Mouse (Mus musculus) testis, adult 2 months (tissue): ENCODE measurements around the gene Fxyd6. TPM values are rescaled to one million over a fixed set of nuclear protein-coding genes. Genes with fewer than 3 reads are reported as not detected.
A peak's percentile ranks its signal among the peaks of the same experiment; 100 is the strongest.

Experiments
- H3K27ac ChIP-seq: fragments of 200-500 bp; 2 replicates; pipeline ENCODE4 v1.5.1; 2012; ENCODE audit warnings: low read depth, low read length; ENCODE audit not compliant: control insufficient read depth, insufficient read depth
- H3K27me3 ChIP-seq: fragments of 200-500 bp; 2 replicates; pipeline ENCODE4 v1.6.1; 2012; ENCODE audit warnings: mild to moderate bottlenecking, low read length, moderate library complexity; ENCODE audit not compliant: control insufficient read depth, insufficient read depth
- H3K36me3 ChIP-seq: fragments of 200-500 bp; 2 replicates; pipeline ENCODE4 v1.6.1; 2012; ENCODE audit warnings: mild to moderate bottlenecking, low read length; ENCODE audit not compliant: control insufficient read depth, insufficient read depth
- H3K4me1 ChIP-seq: fragments of 200-500 bp; 2 replicates; pipeline ENCODE4 v1.6.1; 2012; ENCODE audit warnings: low read length; ENCODE audit not compliant: control insufficient read depth, insufficient read depth
- H3K4me3 ChIP-seq: fragments of 200-500 bp; 2 replicates; pipeline ENCODE4 v1.5.1; 2012; ENCODE audit warnings: low read depth, mild to moderate bottlenecking, low read length, moderate library complexity, mixed read lengths; ENCODE audit not compliant: control insufficient read depth
- CTCF ChIP-seq: fragments of 200-500 bp; IDR thresholded peaks from 2 replicates; pipeline ENCODE4 v1.5.1; 2012; ENCODE audit warnings: low read depth, mild to moderate bottlenecking, inconsistent platforms, low read length, moderate library complexity; ENCODE audit not compliant: control insufficient read depth, insufficient read depth, insufficient replicate concordance
- POLR2A ChIP-seq: fragments of 200-500 bp; IDR thresholded peaks from 2 replicates; pipeline ENCODE4 v1.6.1; 2012; ENCODE audit warnings: low read depth, mild to moderate bottlenecking, inconsistent platforms, low read length, moderate library complexity; ENCODE audit not compliant: control insufficient read depth
- polyA plus RNA-seq: library from polyadenylated mRNA; depleted of rRNA; stranded (reverse); fragments of >200 nt; gene quantifications from 2 replicates; pipeline ENCODE4 v1.2.3, GENCODE M21; 2012

Fxyd6 gene
- polyA plus RNA-seq, 1 experiment, result 50.1 TPM

GRCm38 (mm10) chr9:45374988-45375502 lies 5.1 kb downstream of the Fxyd6 start:
- TF ChIP-seq POLR2A (no peak), CTCF (no peak)
- Histone ChIP-seq H3K4me3 (no peak overlapping the region), H3K27me3 (no peaks in the 10 kb centered on the region), H3K4me1 (peaks cover 12% of the 10 kb centered on the region), H3K27ac (no peak overlapping the region), H3K36me3 (no peaks in the 10 kb centered on the region)

GRCm38 (mm10) chr9:45376427-45376826 lies 6.4 kb downstream of the Fxyd6 start:
- TF ChIP-seq CTCF (no peak), POLR2A (no peak)
- Histone ChIP-seq H3K27ac (no peak overlapping the region), H3K4me3 (no peak overlapping the region), H3K36me3 (no peaks in the 10 kb centered on the region), H3K4me1 (peaks cover 3% of the 10 kb centered on the region), H3K27me3 (no peaks in the 10 kb centered on the region)

DNA sequence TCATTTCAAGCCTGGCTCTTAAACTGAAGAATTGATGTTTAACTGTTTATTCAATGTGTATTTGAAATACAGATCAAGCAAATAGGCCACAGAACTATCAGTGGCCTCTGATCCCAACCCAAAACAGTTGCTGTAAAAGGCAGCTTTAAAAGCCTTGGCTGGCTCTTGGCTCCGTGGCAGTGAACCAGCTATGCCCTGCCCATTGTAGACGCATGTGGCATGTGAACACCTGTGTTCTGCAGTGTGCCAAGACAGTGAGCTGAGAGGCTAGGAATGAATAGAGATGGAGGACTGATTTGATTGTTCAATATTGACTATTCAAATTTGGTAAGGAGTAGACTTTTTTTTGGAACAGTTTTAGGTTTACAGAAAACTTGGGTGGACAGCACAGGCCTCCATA lies 6.9 kb downstream of the Fxyd6 start:
- no peaks in the 10 kb centered on the region for H3K36me3 ChIP-seq
- TF ChIP-seq CTCF (no peak), POLR2A (no peak)
- peaks cover 2% of the 10 kb centered on the region; the same call in 1 of the 2 replicates for H3K4me1 ChIP-seq

DNA sequence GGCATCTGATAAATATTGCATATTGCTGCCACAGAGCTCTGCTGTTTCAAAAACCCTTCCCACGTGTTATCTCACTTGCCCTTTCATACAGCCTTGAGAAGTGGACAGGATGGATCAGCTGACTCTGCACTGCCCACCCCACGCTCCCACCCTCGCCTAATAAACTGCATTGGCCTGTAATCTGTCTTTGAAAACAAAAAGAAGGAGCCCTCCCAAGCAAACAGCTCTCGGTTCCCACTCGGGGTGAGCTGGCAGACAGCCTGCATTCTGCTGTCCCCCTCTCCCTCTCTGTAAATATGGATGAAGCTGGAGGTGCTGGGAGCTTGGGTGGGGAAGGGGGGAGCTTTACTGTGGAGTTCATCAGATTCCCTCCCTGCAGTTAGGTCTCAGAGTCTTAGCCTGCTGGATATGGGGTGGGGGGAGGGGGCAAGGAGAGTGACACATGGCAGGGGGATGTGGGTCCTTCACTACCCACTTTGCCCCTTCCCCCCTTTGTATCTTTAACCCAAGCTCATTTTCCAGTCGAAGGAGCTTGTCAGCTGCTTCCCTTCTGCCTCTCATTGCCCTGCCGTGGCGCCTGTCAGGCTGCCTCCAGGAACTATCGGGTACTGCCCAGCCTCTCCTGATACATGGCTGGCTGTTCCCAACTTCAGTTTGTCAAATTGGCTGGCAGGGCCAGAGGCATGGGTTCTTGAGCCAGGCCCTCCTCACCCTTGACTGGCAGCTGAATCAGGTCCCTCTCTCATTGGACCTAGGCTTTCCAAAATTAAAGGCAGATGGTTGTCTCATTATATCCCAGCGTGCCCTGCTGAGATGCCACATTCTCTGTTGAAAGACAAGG lies 10.6 kb downstream of the Fxyd6 start:
- TF ChIP-seq CTCF (no peak), POLR2A (no peak)
- peak overlapping the region; percentile 46 for H3K27ac ChIP-seq
- no peaks in the 10 kb centered on the region for H3K36me3 ChIP-seq
- H3K27me3 ChIP-seq, result no peaks in the 10 kb centered on the region
- no peak overlapping the region for H3K4me3 ChIP-seq
- peaks cover 2% of the 10 kb centered on the region; the same call in 1 of the 2 replicates for H3K4me1 ChIP-seq

More for the DNA sequence above, 6.9 kb downstream of the Fxyd6 start:
- Histone ChIP-seq H3K27ac (no peak overlapping the region), H3K4me3 (no peak overlapping the region), H3K27me3 (no peaks in the 10 kb centered on the region)

GRCm38 (mm10) chr9:45382336-45382735 lies 12.4 kb downstream of the Fxyd6 start:
- no peak overlapping the region for H3K27ac ChIP-seq
- H3K4me3 ChIP-seq, result no peak overlapping the region
- no peaks in the 10 kb centered on the region for H3K27me3 ChIP-seq
- peaks cover 2% of the 10 kb centered on the region; the same call in 1 of the 2 replicates for H3K4me1 ChIP-seq
- TF ChIP-seq POLR2A, result no peak
- no peak for TF ChIP-seq CTCF
- no peaks in the 10 kb centered on the region for H3K36me3 ChIP-seq

DNA sequence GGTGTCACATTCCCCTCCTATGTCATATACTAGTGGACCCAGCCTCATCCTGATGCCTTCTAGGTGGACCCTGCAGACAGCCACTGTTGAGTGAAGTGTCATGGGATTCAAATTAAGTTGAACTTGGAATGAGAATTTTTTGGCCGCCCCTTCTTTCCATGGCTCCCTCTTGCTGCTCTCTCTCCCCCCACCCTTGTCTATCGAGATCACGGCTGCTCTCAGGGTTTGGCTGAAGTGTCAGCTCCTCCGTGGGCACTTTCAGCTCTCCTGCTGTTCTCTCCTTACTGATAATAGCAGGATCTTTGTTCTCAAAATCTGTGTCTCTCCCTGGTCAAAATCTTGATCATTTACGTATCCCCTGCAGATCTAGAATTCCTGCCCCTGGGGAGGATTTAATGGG lies 12.8 kb downstream of the Fxyd6 start:
- Histone ChIP-seq H3K27me3 (no peaks in the 10 kb centered on the region), H3K4me3 (no peak overlapping the region), H3K36me3 (no peaks in the 10 kb centered on the region), H3K4me1 (peaks cover 2% of the 10 kb centered on the region; the same call in 1 of the 2 replicates), H3K27ac (no peak overlapping the region)
- TF ChIP-seq POLR2A, result no peak
- TF ChIP-seq CTCF, result no peak

- Histone ChIP-seq H3K27ac (no peak overlapping the region), H3K27me3 (no peaks in the 10 kb centered on the region), H3K36me3 (no peaks in the 10 kb centered on the region), H3K4me1 (peaks cover 2% of the 10 kb centered on the region; the same call in 1 of the 2 replicates), H3K4me3 (no peak overlapping the region)
- TF ChIP-seq POLR2A, result no peak
- no peak for TF ChIP-seq CTCF
These were observed 13.9 kb downstream of the Fxyd6 start for GRCm38 (mm10) chr9:45383883-45384282.

DNA sequence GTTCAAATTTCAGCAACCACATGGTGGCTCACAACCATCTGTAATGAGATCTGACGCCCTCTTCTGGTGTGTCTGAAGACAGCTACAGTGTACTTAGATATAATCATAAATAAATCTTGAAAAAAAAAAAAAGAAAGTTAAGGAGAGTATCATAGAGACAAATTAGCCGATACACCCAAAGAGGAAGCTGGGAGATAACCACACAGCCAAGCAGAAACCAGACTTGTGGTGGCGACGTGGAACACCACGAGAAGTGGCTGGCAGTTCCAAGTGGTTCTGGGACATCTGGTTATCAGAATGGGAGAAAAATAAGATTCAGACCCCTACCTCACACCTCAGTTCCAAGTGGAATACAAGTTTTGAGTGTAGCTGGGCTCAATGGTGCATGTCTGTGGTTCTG lies 16.7 kb downstream of the Fxyd6 start:
- no peaks in the 10 kb centered on the region for H3K36me3 ChIP-seq
- no peak overlapping the region for H3K4me3 ChIP-seq
- TF ChIP-seq CTCF (no peak), POLR2A (no peak)
- H3K27me3 ChIP-seq, result no peaks in the 10 kb centered on the region
- H3K4me1 ChIP-seq, result no peaks in the 10 kb centered on the region
- no peak overlapping the region for H3K27ac ChIP-seq
